Mouse (Mus musculus) spleen, adult 2 months (tissue): Measurements from ENCODE around the gene Lzts3. TPM values are rescaled to one million over a fixed set of nuclear protein-coding genes. Genes with fewer than 3 reads are reported as not detected.

Experiments
- DNase-seq, 2 experiments: peaks; one replicate each; pipeline versions ENCODE4 v3.0.0 to v3.0.0-alpha.2; 2012 to 2021; ENCODE audit warnings: low spot score in 2 of 2, low read depth in 1 of 2
- H3K27ac ChIP-seq: fragments of 200-500 bp; 2 replicates; pipeline ENCODE4 v1.5.1; 2012; ENCODE audit warnings: low read length, inconsistent platforms; ENCODE audit not compliant: insufficient read depth
- H3K27me3 ChIP-seq: fragments of 200-500 bp; 2 replicates; pipeline ENCODE4 v1.6.1; 2012; ENCODE audit warnings: mild to moderate bottlenecking, moderate library complexity, low read length, inconsistent platforms; ENCODE audit not compliant: control insufficient read depth, insufficient read depth
- H3K36me3 ChIP-seq: fragments of 200-500 bp; 2 replicates; pipeline ENCODE4 v1.6.1; 2012; ENCODE audit warnings: mild to moderate bottlenecking, low read length, inconsistent platforms; ENCODE audit not compliant: control insufficient read depth, insufficient read depth
- H3K4me1 ChIP-seq: fragments of 200-500 bp; 2 replicates; pipeline ENCODE4 v1.6.1; 2011; ENCODE audit warnings: inconsistent platforms; ENCODE audit not compliant: control insufficient read depth, insufficient read depth, insufficient read length
- H3K4me3 ChIP-seq: fragments of 200-500 bp; 2 replicates; pipeline ENCODE4 v1.5.1; 2011; ENCODE audit warnings: mild to moderate bottlenecking, inconsistent platforms; ENCODE audit not compliant: insufficient read depth, insufficient read length; ENCODE audit errors: extremely low read depth
- CTCF ChIP-seq: fragments of 200-500 bp; IDR thresholded peaks from 2 replicates; pipeline ENCODE4 v1.5.1; 2011; ENCODE audit warnings: mild to moderate bottlenecking, inconsistent platforms; ENCODE audit not compliant: insufficient read depth, insufficient read length, insufficient replicate concordance; ENCODE audit errors: extremely low read depth
- POLR2A ChIP-seq: fragments of 200-500 bp; IDR thresholded peaks from 2 replicates; pipeline ENCODE4 v1.6.1; 2011; ENCODE audit warnings: low read depth, low read length, inconsistent platforms
- WGBS: fragments of 180-500 bp; shearing (Covaris S2); methylation state at CpG from one replicate; pipeline ENCODE4 v1.1.7; 2018; 5-methylcytosine and 5-hydroxymethylcytosine counted together
- polyA plus RNA-seq: library from polyadenylated mRNA; depleted of rRNA; stranded (reverse); fragments of >200 nt; gene quantifications from 2 replicates; pipeline ENCODE4 v1.2.3, GENCODE M21; 2012

The Lzts3 gene
- polyA plus RNA-seq, 1 experiment, result 3.0 TPM

DNA sequence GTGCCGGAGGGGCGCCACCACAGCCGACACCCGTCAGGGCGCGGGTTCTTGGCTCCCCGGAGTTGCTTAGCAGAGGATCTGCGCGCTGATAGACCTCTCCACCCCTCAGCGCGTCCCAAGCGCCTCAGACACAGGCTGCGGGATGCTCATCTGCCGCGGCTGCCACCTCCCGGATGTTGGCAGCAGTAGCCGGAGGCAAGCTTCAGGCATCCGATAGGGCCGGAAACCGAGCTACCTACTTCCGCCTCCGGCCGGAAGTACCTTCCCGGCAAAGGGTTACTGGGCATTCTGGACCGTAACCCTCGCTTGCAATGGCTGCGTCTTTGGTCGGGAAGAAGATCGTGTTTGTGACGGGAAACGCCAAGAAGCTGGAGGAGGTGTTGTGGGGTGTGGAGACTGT lies 25.0 kb upstream of the Lzts3 start, which contains the start of gene Itpa:
Gene Itpa (plus strand): TSS at position 52 of the 400 bp plus-strand sequence.
- Histone ChIP-seq H3K27ac (peak within 1 kb of the TSS; percentile 76), H3K36me3 (peaks cover 8% of the 10 kb centered on the region), H3K27me3 (no peaks in the 10 kb centered on the region), H3K4me1 (peaks cover 11% of the 10 kb centered on the region; the same call in 1 of the 2 replicates), H3K4me3 (peak within 1 kb of the TSS; percentile 77)
- DNase-seq, result peak; percentile 70 to 85
- WGBS, result under 1% methylated on average over 31 of the region's 31 CpGs
- TF ChIP-seq POLR2A (peak; percentile 21; the same call in 1 of the 2 replicates), CTCF (peak; percentile 46; the same call in 1 of the 2 replicates)

DNA sequence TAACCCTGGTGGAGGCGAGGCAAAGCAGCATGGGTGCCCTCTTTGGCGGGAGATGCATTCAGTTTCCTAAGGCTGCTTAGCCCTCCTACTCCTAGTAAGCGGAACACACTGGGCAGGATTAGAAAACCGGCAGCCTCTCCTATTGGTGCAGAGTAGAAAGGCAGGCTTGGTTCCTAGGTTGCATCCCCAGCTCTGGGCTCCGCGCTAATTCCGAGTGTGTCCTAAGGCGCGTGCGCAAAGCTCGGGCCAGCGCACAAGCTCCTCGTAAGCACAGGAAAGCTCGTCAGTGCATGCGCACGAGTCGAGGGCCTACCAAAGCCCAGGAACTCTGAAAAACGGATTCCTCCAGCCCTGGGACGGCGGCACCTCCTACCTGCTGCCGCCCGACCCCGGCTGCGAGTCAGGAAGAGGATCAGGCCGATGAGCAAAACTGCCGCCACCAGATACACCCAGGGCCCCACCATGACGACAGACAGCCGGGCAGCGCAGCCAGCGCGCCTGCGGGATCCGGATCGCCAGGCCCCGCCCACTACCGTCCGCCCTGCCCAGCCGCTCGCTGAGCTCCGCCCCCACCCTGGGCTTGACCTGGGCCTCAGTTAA lies 21.6 kb upstream of the Lzts3 start, which contains the start of gene Ddrgk1:
Gene Ddrgk1 (minus strand): TSS at position 558 of the 600 bp plus-strand sequence.
- Histone ChIP-seq H3K27ac (peak within 1 kb of the TSS; percentile 98), H3K4me3 (peak within 1 kb of the TSS; percentile 76), H3K4me1 (peaks cover 11% of the 10 kb centered on the region; the same call in 1 of the 2 replicates), H3K27me3 (no peaks in the 10 kb centered on the region), H3K36me3 (peaks cover 12% of the 10 kb centered on the region)
- peak; percentile 77 for TF ChIP-seq POLR2A
- no peak for TF ChIP-seq CTCF
- whole genome bisulfite sequencing, result under 1% methylated on average over 40 of the region's 40 CpGs
- peak; percentile 79 to 90 for DNase-seq

DNA sequence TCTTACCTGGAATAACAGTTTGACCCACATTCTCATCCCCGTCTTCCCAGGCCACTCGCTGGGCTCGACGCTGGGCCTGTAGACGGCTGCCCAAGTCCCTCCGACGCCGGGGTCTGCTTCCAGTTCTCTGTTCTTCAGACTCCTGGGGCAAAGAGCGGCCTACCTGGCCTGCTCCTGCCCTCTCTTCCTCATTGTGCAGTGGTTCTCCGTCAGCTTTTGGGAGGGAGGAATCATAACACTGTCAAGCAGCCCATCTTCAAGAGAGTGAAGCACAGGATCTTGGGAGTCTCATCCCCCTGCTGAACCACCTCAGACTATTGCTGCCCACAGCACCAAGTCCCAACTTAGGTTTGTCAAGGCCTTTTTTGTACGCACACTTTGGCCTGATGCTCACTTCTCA lies 20.7 kb upstream of the Lzts3 start:
- Histone ChIP-seq H3K27me3 (no peaks in the 10 kb centered on the region), H3K36me3 (peaks cover 18% of the 10 kb centered on the region), H3K27ac (no peak overlapping the region), H3K4me1 (peaks cover 11% of the 10 kb centered on the region; the same call in 1 of the 2 replicates), H3K4me3 (no peak overlapping the region)
- no peak for DNase-seq
- TF ChIP-seq CTCF, result no peak
- no peak for TF ChIP-seq POLR2A
- 93% methylated on average over 11 of the region's 11 CpGs for WGBS

DNA sequence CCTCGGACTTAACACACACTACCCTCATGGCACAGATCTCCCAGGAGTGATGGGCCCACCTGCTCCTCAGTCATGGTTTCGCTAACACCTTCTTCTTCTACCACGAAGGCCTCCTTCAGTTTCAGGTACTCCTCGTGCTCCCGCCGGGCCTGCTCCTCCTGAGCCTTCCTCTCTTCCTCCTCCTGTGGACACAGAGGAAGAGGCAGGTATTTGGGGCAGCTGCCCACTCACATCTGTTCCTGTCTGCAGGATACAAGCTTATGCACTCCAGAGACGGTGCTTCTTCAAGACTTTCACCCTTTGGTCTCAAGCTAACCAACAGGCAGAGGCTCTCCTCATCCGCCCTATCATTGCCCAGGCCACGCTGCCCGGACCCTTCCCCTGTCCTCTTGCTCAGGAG lies 15.9 kb upstream of the Lzts3 start:
- WGBS, result 93% methylated on average over 10 of the region's 10 CpGs
- no peak for DNase-seq
- TF ChIP-seq CTCF, result no peak
- no peak for TF ChIP-seq POLR2A
- H3K4me3 ChIP-seq, result no peak overlapping the region
- H3K27ac ChIP-seq, result no peak overlapping the region
- H3K36me3 ChIP-seq, result peaks cover 40% of the 10 kb centered on the region
- H3K27me3 ChIP-seq, result no peaks in the 10 kb centered on the region
- H3K4me1 ChIP-seq, result no peaks in the 10 kb centered on the region; the same call in 1 of the 2 replicates

DNA sequence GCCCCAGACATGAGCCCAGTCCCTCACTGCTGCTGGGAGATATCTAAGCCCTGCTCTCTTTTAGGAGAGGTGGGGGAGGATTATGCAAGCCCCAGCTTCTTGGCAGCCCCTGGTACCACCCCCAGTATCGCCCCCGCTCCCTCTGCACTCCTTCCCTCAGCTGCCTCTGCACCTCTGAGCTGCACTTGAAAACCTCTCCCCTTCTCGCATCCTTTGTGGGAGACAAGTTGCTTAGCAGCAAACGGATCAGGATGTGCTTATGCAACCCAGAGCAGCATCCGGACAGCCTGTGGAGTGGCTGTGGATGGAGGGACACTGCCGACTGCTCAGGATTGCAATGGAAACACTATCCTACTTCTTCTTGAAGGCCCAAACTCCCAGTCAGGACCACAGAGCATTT lies 14.9 kb upstream of the Lzts3 start:
- no peak for TF ChIP-seq CTCF
- no peak for TF ChIP-seq POLR2A
- WGBS, result 95% methylated on average over 6 of the region's 6 CpGs
- peaks cover 40% of the 10 kb centered on the region for H3K36me3 ChIP-seq
- no peaks in the 10 kb centered on the region for H3K4me1 ChIP-seq
- no peak overlapping the region for H3K4me3 ChIP-seq
- no peaks in the 10 kb centered on the region for H3K27me3 ChIP-seq
- no peak for DNase-seq
- no peak overlapping the region for H3K27ac ChIP-seq

DNA sequence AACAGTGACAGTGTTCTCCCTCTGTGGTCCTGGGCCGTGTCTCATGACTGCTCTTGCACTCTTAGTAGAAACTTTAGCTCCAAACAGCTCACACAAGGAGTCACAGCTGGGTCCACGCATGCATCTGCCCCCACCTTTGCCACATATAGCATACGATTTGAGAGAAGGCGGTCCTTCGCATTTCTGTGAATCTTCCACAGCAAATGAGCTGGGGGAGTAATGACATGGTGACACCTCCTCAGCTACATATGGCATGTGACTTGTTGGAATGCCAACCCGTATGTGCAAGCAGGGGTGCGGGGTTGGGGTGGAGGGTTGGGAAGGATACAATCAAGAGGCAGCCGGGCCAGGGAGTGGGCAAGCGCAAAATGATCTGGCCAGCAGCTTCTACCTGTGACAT lies 13.9 kb upstream of the Lzts3 start:
- Histone ChIP-seq H3K4me1 (no peaks in the 10 kb centered on the region), H3K4me3 (no peak overlapping the region), H3K27me3 (no peaks in the 10 kb centered on the region), H3K36me3 (peaks cover 36% of the 10 kb centered on the region), H3K27ac (no peak overlapping the region)
- 97% methylated on average over 9 of the region's 9 CpGs for WGBS
- TF ChIP-seq POLR2A, result no peak
- no peak for TF ChIP-seq CTCF
- no peak for DNase-seq

DNA sequence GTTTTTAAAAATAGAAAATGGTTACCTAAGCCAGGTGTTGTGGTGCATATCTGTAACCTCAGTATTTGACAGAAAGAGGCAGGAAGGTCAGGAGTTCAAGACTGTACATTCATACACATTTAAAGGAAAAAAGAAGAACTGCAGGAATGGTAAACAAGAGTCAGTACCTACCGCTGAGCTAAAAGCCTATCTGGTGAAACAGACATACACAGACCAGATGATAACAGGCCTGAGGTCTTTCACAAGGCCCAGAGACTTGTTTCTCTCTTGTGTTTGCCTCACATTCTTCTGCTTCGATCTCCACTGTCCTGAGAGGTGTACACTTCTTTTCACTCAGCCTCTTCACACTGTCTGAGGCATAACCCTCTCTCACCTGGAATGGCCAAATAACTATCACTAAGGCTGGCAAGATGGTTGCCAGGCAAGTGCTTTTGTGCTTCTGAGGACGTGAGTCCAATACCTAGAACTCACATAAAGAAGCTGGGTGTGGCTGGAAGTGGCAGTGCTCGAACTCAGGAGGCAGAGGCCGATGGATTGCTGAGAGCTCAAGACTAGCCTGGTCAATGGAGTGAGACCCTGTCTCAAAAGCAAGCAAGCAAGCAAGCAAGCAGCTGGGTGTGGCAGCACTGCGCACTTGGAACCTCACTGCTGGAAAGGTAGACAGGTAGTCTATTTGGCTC lies 13.2 kb upstream of the Lzts3 start:
- 88% methylated on average over 6 of the region's 6 CpGs for WGBS

More for the DNA sequence above, 13.2 kb upstream of the Lzts3 start:
- Histone ChIP-seq H3K27ac (no peak overlapping the region), H3K4me1 (no peaks in the 10 kb centered on the region), H3K4me3 (no peak overlapping the region), H3K36me3 (peaks cover 30% of the 10 kb centered on the region), H3K27me3 (no peaks in the 10 kb centered on the region)
- TF ChIP-seq CTCF (no peak), POLR2A (no peak)
- DNase-seq, result no peak
